Mouse (Mus musculus): ENCODE data around the gene Mrpl12. TPM values are rescaled to one million over a fixed set of nuclear protein-coding genes. Genes with fewer than 3 reads are reported as not detected.

Mrpl12 gene
- polyA plus RNA-seq, 1 experiment from 2014 or later, result 118 TPM

- Histone ChIP-seq H3K9me3 (no peaks in the 10 kb centered on the region), H3K4me2 (replicated peaks) (no peak overlapping the region), H3K27ac (replicated peaks) (no peak overlapping the region), H3K27me3 (no peaks in the 10 kb centered on the region), H3K9ac (replicated peaks) (no peak overlapping the region), H3K4me1 (peaks cover 17% of the 10 kb centered on the region), H3K36me3 (peaks cover 8% of the 10 kb centered on the region), H3K4me3 (no peak overlapping the region)
- 94% methylated on average over 7 of the region's 7 CpGs for WGBS
- no peak for ATAC-seq (ENCODE audit: low FRiP score, low read depth)
Observed at GRCm38 (mm10) chr11:120455413-120455812, 29.0 kb upstream of the Mrpl12 start.

GRCm38 (mm10) chr11:120457370-120457769, 27.0 kb upstream of the Mrpl12 start:
- no peaks in the 10 kb centered on the region for H3K9me3 ChIP-seq
- peak; percentile 30; the same call in 1 of the 2 replicates for ATAC-seq (ENCODE audit: low FRiP score, low read depth)
- peaks cover 26% of the 10 kb centered on the region for H3K36me3 ChIP-seq
- peak overlapping the region; percentile 55 for H3K27ac ChIP-seq (replicated peaks)
- peak overlapping the region; percentile 75 for H3K4me3 ChIP-seq
- H3K4me2 ChIP-seq (replicated peaks), result peak overlapping the region; percentile 98
- 35% methylated on average over 14 of the region's 14 CpGs for WGBS
- H3K9ac ChIP-seq (replicated peaks), result peak overlapping the region; percentile 93
- no peaks in the 10 kb centered on the region for H3K27me3 ChIP-seq
- H3K4me1 ChIP-seq, result peaks cover 17% of the 10 kb centered on the region

- Histone ChIP-seq H3K4me3 (peak within 1 kb of the TSS; percentile 75), H3K9me3 (no peaks in the 10 kb centered on the region), H3K4me1 (peaks cover 17% of the 10 kb centered on the region), H3K36me3 (peaks cover 31% of the 10 kb centered on the region), H3K27me3 (no peaks in the 10 kb centered on the region), H3K9ac (replicated peaks) (peak within 1 kb of the TSS; percentile 93), H3K27ac (replicated peaks) (peak within 1 kb of the TSS; percentile 55), H3K4me2 (replicated peaks) (peak within 1 kb of the TSS; percentile 98)
- WGBS, result 5% methylated on average over 62 of the region's 62 CpGs
- peak; percentile 86 for ATAC-seq (ENCODE audit: low FRiP score, low read depth)
Observed at GRCm38 (mm10) chr11:120457772-120458751, 26.4 kb upstream of the Mrpl12 start, which contains the start of the genes Oxld1 and Ccdc137. TSS of gene Oxld1 (minus strand) at chr11:120458068. TSS of gene Ccdc137 (plus strand) at chr11:120458115.

GRCm38 (mm10) chr11:120458847-120459597, 25.4 kb upstream of the Mrpl12 start:
- H3K36me3 ChIP-seq, result peaks cover 33% of the 10 kb centered on the region
- H3K4me2 ChIP-seq (replicated peaks), result peak overlapping the region; percentile 98
- WGBS, result 73% methylated on average over 6 of the region's 6 CpGs
- ATAC-seq (ENCODE audit: low FRiP score, low read depth), result no peak
- H3K27ac ChIP-seq (replicated peaks), result no peak overlapping the region
- H3K9me3 ChIP-seq, result no peaks in the 10 kb centered on the region
- H3K9ac ChIP-seq (replicated peaks), result peak overlapping the region; percentile 93
- H3K4me1 ChIP-seq, result peaks cover 17% of the 10 kb centered on the region
- H3K4me3 ChIP-seq, result peak overlapping the region; percentile 75
- no peaks in the 10 kb centered on the region for H3K27me3 ChIP-seq

GRCm38 (mm10) chr11:120463536-120463935, 20.9 kb upstream of the Mrpl12 start:
- ATAC-seq (ENCODE audit: low FRiP score, low read depth), result no peak
- no peaks in the 10 kb centered on the region for H3K9me3 ChIP-seq
- H3K4me3 ChIP-seq, result no peak overlapping the region
- no peaks in the 10 kb centered on the region for H3K27me3 ChIP-seq
- peaks cover 29% of the 10 kb centered on the region for H3K4me1 ChIP-seq
- H3K4me2 ChIP-seq (replicated peaks), result no peak overlapping the region
- WGBS, result 87% methylated on average over 2 of the region's 2 CpGs
- H3K9ac ChIP-seq (replicated peaks), result no peak overlapping the region
- no peak overlapping the region for H3K27ac ChIP-seq (replicated peaks)
- peaks cover 48% of the 10 kb centered on the region for H3K36me3 ChIP-seq

DNA sequence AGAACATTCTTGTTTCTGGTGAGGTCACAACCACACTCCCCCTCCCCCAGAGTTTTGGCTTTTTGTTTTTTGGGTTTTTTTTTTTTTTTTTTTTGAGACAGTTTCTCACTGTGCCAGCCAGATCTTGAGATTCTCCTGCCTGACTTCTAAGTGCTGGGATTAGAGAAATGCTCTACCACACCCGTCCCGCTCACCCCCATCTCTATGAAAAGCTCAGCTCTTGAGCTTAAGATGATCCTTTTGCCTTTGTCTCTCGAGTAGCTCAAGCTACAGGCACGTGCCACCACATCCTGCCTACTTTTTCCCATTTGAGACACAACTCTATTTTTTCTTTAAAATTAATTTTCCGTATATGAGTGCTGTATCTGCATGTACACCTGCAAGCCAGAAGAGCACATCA, 20.0 kb upstream of the Mrpl12 start:
- 88% methylated on average over 5 of the region's 5 CpGs for WGBS
- H3K27me3 ChIP-seq, result no peaks in the 10 kb centered on the region
- H3K27ac ChIP-seq (replicated peaks), result no peak overlapping the region
- peaks cover 51% of the 10 kb centered on the region for H3K36me3 ChIP-seq
- peaks cover 24% of the 10 kb centered on the region for H3K4me1 ChIP-seq
- H3K9ac ChIP-seq (replicated peaks), result no peak overlapping the region
- ATAC-seq (ENCODE audit: low FRiP score, low read depth), result no peak
- no peak overlapping the region for H3K4me3 ChIP-seq
- H3K4me2 ChIP-seq (replicated peaks), result no peak overlapping the region
- no peaks in the 10 kb centered on the region for H3K9me3 ChIP-seq

- H3K36me3 ChIP-seq, result peaks cover 55% of the 10 kb centered on the region
- H3K4me1 ChIP-seq, result peaks cover 24% of the 10 kb centered on the region
- H3K4me3 ChIP-seq, result no peak overlapping the region
- no peaks in the 10 kb centered on the region for H3K9me3 ChIP-seq
- no peak overlapping the region for H3K9ac ChIP-seq (replicated peaks)
- H3K4me2 ChIP-seq (replicated peaks), result no peak overlapping the region
- ATAC-seq (ENCODE audit: low FRiP score, low read depth), result no peak
- no peak overlapping the region for H3K27ac ChIP-seq (replicated peaks)
- 97% methylated on average over 4 of the region's 4 CpGs for WGBS
- no peaks in the 10 kb centered on the region for H3K27me3 ChIP-seq
Observed at GRCm38 (mm10) chr11:120465521-120465920, 18.9 kb upstream of the Mrpl12 start.

DNA sequence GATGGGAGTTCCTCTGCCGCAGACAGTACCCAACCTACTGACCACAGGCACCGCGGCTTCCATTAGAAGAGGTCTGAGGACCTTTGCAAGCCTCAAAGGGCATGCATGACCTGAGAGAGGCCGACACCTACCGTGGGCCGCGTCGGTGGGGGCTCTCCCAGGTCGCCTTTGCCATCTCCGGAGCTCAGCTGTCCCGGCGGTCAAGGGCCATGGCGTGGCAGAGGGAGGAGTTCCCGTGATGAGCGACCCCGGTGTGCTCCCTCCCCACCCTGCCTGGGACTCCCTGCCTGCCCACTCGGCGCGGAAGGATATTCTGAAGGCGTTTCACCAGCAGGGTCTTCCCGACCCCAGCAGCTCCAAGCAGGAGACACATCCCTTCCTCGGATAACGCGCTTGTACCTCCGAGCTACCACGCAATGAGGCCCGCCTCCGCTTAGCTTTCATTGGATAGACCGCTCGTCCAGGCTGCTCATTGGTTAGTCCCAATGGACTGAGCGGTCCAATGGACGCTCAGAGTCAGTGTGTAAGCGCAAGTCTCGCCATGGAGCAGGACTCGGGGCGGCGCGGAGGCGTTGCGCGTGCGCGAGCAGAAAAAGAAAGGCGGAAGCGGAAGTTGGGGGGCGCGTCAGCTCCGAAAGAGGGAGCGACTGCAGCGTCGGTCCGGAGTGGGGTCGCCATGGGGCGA, 17.2 kb upstream of the Mrpl12 start, which contains the start of gene Arl16:
Gene Arl16 (minus strand): TSS at position 557 of the 685 bp plus-strand sequence.
- Histone ChIP-seq H3K9ac (replicated peaks) (peak within 1 kb of the TSS; percentile 86), H3K36me3 (peaks cover 55% of the 10 kb centered on the region), H3K27ac (replicated peaks) (peak within 1 kb of the TSS; percentile 82), H3K4me3 (peak within 1 kb of the TSS; percentile 95), H3K27me3 (no peaks in the 10 kb centered on the region), H3K4me1 (peaks cover 24% of the 10 kb centered on the region), H3K4me2 (replicated peaks) (peak within 1 kb of the TSS; percentile 92), H3K9me3 (no peaks in the 10 kb centered on the region)
- peak; percentile 100 for ATAC-seq (ENCODE audit: low FRiP score, low read depth)
- under 1% methylated on average over 53 of the region's 54 CpGs for WGBS

- WGBS, result under 1% methylated on average over 33 of the region's 33 CpGs
- Histone ChIP-seq H3K9me3 (no peaks in the 10 kb centered on the region), H3K27me3 (no peaks in the 10 kb centered on the region), H3K4me2 (replicated peaks) (peak overlapping the region; percentile 92), H3K27ac (replicated peaks) (peak overlapping the region; percentile 72), H3K4me3 (peak overlapping the region; percentile 95), H3K4me1 (peaks cover 24% of the 10 kb centered on the region), H3K9ac (replicated peaks) (peak overlapping the region; percentile 82), H3K36me3 (peaks cover 56% of the 10 kb centered on the region)
- peak; percentile 67 for ATAC-seq (ENCODE audit: low FRiP score, low read depth)
Observed at GRCm38 (mm10) chr11:120467736-120468092, 16.7 kb upstream of the Mrpl12 start.

- no peaks in the 10 kb centered on the region for H3K27me3 ChIP-seq
- 98% methylated on average over 6 of the region's 6 CpGs for WGBS
- H3K4me3 ChIP-seq, result no peak overlapping the region
- peaks cover 10% of the 10 kb centered on the region for H3K4me1 ChIP-seq
- no peak overlapping the region for H3K27ac ChIP-seq (replicated peaks)
- H3K36me3 ChIP-seq, result peaks cover 79% of the 10 kb centered on the region
- no peaks in the 10 kb centered on the region for H3K9me3 ChIP-seq
- H3K4me2 ChIP-seq (replicated peaks), result no peak overlapping the region
- no peak overlapping the region for H3K9ac ChIP-seq (replicated peaks)
- no peak for ATAC-seq (ENCODE audit: low FRiP score, low read depth)
Observed at GRCm38 (mm10) chr11:120472052-120472451, 12.4 kb upstream of the Mrpl12 start.

- 93% methylated on average over 7 of the region's 7 CpGs for WGBS
- Histone ChIP-seq H3K9me3 (no peaks in the 10 kb centered on the region), H3K4me2 (replicated peaks) (peak overlapping the region; percentile 81), H3K27ac (replicated peaks) (peak overlapping the region; percentile 87), H3K4me1 (peaks cover 21% of the 10 kb centered on the region), H3K27me3 (no peaks in the 10 kb centered on the region), H3K36me3 (peaks cover 72% of the 10 kb centered on the region), H3K9ac (replicated peaks) (peak overlapping the region; percentile 88), H3K4me3 (peak overlapping the region; percentile 89)
- no peak for ATAC-seq (ENCODE audit: low FRiP score, low read depth)
Observed at GRCm38 (mm10) chr11:120483448-120483934, 922 bp upstream of the Mrpl12 start.

Measured in midbrain, embryonic 12.5 days (tissue).